Mouse (Mus musculus): ENCODE measurements around the gene Aldh4a1.

DNA sequence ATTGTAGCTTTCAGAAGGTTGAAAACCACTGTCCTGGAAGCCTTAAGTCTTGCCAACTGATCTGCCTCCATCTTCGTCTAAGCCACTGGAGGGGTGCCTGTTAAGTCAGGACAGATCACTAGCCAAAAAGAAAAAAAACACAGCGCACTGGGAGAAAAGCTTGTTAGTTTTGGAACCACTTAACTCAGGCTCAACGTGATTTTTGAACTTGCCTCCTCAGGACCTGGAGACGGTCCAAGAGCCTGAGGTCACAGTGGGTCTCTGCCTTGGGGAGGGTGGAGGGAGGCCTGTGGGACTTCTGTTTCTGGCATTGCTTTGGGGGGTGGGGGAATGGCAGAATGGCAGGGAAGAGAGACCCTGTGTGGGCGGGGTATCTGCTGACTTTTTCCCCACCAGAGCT lies 8.5 kb downstream of the Aldh4a1 start:
- TF ChIP-seq CTCF (IDR thresholded peaks at IDR 0.05; ENCODE audit: low read depth, low read length): no peak
- no peak for TF ChIP-seq POLR2A (IDR thresholded peaks at IDR 0.05; ENCODE audit: extremely low read depth, insufficient read depth, low read length)
